Mouse (Mus musculus): ENCODE results near the gene Gabbr2. TPM values are rescaled to one million over a fixed set of nuclear protein-coding genes. Genes with fewer than 3 reads are reported as not detected.

Gabbr2 gene
- polyA plus RNA-seq, 1 experiment from 2014 or later: 0.12 TPM

- H3K27ac ChIP-seq: no peak overlapping the region
- H3K9me3 ChIP-seq: no peaks in the 10 kb centered on the region
- 60% methylated on average over 3 of the region's 3 CpGs for WGBS
- H3K27me3 ChIP-seq (replicated peaks): no peaks in the 10 kb centered on the region
- no peak for ATAC-seq (ENCODE audit: insufficient read depth, low FRiP score, low read depth)
- H3K36me3 ChIP-seq: no peaks in the 10 kb centered on the region
- no peak overlapping the region for H3K4me3 ChIP-seq (replicated peaks)
- no peak overlapping the region for H3K4me2 ChIP-seq
- H3K9ac ChIP-seq: no peak overlapping the region
- no peaks in the 10 kb centered on the region for H3K4me1 ChIP-seq
Observed at GRCm38 (mm10) chr4:46906036-46906691, 85.5 kb downstream of the Gabbr2 start.

DNA sequence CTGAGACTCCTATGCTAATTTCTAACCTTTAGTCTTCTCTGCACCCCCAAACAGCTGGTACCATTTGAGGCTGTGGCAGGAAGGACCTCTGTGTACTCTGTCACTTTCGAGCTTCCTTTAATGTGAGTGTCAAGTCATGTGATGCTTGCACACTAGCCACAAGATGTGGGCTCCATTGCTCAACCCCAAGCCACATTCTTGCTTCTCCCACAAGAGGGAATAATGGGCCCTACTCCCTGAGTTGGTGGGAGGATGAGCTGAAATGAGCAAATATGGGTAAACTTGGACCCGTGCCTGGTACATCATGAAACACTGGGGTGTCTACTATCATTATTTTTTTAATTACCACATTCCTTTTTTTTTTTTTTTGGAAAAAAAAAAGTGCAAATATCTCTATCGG lies 86.5 kb downstream of the Gabbr2 start:
- H3K9me3 ChIP-seq: no peaks in the 10 kb centered on the region
- no peaks in the 10 kb centered on the region for H3K27me3 ChIP-seq (replicated peaks)
- H3K4me2 ChIP-seq: no peak overlapping the region
- H3K36me3 ChIP-seq: no peaks in the 10 kb centered on the region
- no peak overlapping the region for H3K9ac ChIP-seq
- no peaks in the 10 kb centered on the region for H3K4me1 ChIP-seq
- no peak overlapping the region for H3K4me3 ChIP-seq (replicated peaks)
- WGBS: 59% methylated on average over 3 of the region's 3 CpGs
- ATAC-seq (ENCODE audit: insufficient read depth, low FRiP score, low read depth): no peak
- H3K27ac ChIP-seq: no peak overlapping the region

DNA sequence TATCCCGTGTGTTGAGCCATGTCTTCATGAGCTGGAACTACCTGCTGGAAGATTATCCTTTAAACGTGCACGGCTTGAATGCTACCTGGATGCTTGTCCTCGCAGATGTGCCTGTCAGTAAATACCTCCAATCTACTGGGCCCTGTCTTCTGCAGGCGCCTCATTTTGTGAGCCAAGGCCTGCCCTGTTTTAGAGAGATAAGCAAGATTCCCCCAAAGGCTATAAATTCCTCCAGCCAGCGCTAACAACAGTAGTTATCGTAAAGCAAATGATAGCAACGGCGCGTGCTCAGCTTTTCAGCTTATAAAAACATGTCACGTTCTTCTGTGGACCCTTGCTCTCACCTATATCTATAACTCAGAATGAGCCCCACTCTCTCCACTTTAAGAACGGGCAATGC lies 87.5 kb downstream of the Gabbr2 start:
- Histone ChIP-seq H3K36me3 (no peaks in the 10 kb centered on the region), H3K4me3 (replicated peaks) (no peak overlapping the region), H3K4me2 (no peak overlapping the region), H3K27me3 (replicated peaks) (no peaks in the 10 kb centered on the region), H3K4me1 (no peaks in the 10 kb centered on the region), H3K9ac (no peak overlapping the region), H3K27ac (no peak overlapping the region), H3K9me3 (no peaks in the 10 kb centered on the region)
- no peak for ATAC-seq (ENCODE audit: insufficient read depth, low FRiP score, low read depth)
- WGBS: 61% methylated on average over 12 of the region's 12 CpGs

DNA sequence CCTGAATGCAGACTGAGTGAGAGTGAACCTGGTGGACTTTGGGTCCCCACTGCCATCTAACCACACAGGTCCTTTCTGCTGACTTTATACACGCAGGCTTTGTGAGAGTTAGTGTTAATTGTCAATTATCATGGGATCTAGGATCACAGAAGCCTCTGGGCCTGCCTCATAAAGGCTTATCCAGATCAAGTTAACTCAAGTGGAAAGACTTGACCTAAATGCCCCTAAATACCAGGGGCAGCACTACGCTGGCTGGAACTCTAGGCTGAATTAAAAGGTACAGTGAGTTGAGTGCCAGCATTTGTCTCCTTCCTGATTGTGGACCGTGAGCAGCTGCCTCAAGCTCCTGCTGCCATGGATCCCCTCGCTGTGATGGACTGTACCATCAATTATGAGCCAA lies 93.1 kb downstream of the Gabbr2 start:
- Histone ChIP-seq H3K27me3 (replicated peaks) (no peaks in the 10 kb centered on the region), H3K27ac (no peak overlapping the region), H3K4me2 (no peak overlapping the region), H3K9ac (no peak overlapping the region), H3K9me3 (no peaks in the 10 kb centered on the region), H3K4me1 (no peaks in the 10 kb centered on the region), H3K36me3 (no peaks in the 10 kb centered on the region), H3K4me3 (replicated peaks) (no peak overlapping the region)
- no peak for ATAC-seq (ENCODE audit: insufficient read depth, low FRiP score, low read depth)
- WGBS: 84% methylated on average over 4 of the region's 4 CpGs

DNA sequence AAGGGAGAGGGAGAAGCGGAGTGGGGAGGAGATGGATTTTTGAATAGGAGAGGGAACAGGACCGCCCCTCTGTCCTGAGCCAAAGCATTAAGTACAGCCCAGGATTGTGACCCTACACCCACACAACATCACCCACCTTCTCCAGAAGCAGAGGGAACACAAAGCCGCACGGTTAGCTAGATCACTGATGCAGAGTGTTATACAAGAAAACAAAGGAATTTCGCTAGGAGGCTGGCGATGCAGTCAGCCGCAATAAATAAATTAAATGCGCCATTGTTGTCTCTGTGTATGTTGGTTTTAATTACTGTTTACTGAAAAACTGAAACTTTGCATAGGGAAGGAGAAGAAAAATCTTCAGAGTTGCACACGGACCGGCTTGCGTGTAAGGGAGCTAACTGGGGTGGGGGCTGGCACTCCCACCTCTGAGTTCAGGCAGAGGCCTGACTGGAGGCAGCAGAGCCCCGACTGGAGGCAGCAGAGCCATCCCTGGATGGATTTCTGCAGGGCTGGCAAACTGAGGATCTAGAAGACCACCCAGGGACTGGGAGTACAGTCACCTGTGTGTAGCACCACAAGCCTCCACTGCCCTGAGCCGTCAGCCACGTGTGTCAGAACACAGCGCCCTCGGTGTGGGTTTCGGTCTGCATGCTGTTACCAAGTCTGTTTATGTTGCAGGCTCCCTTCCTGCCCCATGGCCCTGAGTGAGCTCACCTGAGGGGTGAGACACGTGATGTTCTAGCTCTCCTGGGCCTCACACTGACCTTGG lies 93.9 kb downstream of the Gabbr2 start:
- no peaks in the 10 kb centered on the region for H3K36me3 ChIP-seq
- WGBS: 78% methylated on average over 18 of the region's 18 CpGs
- no peaks in the 10 kb centered on the region for H3K9me3 ChIP-seq
- no peak overlapping the region for H3K27ac ChIP-seq
- no peaks in the 10 kb centered on the region for H3K27me3 ChIP-seq (replicated peaks)
- no peak for ATAC-seq (ENCODE audit: insufficient read depth, low FRiP score, low read depth)
- H3K4me1 ChIP-seq: no peaks in the 10 kb centered on the region
- H3K4me2 ChIP-seq: no peak overlapping the region
- H3K9ac ChIP-seq: no peak overlapping the region
- no peak overlapping the region for H3K4me3 ChIP-seq (replicated peaks)

DNA sequence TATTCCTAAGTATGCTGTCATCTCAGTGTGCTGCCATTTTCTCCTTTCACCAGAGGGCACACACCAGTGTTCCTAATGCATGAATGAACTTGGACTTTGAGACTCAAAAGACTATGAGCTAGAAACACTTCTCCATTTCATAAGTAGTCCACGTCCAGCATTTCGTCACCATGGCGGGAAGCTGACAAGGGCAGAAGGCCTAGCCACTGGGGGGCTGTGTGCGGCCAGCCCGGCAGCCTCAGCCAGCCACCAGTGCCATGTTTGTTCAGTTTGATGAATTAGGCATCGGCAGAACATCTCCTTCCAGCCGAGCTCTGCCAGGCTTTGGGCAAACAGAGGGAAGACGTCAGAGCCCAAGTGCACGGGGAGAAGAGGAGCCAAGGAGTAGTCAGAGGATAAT lies 97.5 kb downstream of the Gabbr2 start:
- no peak for ATAC-seq (ENCODE audit: insufficient read depth, low FRiP score, low read depth)

DNA sequence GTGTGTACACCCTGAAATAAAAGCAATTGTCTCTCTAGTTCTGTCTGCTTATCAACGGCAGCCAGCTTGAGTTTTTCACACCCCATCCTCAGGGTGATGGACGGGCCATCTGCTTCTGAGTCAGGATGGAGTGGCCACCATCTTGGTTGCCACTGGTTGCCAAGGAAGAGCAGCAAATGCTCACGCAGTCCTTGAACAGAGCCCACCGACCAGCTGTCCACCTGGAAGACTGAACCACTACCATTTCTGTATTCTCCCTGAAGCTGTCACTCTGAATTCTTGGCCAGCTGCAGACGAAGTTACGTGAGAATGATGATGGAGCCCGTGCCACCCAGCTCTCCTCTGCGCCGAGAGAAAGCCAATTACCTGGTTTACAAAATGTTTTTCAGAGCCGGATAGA lies 102.5 kb downstream of the Gabbr2 start:
- 81% methylated on average over 10 of the region's 10 CpGs for WGBS

More for the DNA sequence above, 97.5 kb downstream of the Gabbr2 start:
- H3K9me3 ChIP-seq: no peaks in the 10 kb centered on the region
- H3K36me3 ChIP-seq: no peaks in the 10 kb centered on the region
- WGBS: 71% methylated on average over 9 of the region's 9 CpGs
- no peak overlapping the region for H3K4me2 ChIP-seq
- H3K4me3 ChIP-seq (replicated peaks): no peak overlapping the region
- no peak overlapping the region for H3K9ac ChIP-seq
- no peaks in the 10 kb centered on the region for H3K4me1 ChIP-seq
- no peaks in the 10 kb centered on the region for H3K27me3 ChIP-seq (replicated peaks)
- H3K27ac ChIP-seq: no peak overlapping the region

GRCm38 (mm10) chr4:46885627-46886383 lies 105.9 kb downstream of the Gabbr2 start:
- ATAC-seq (ENCODE audit: insufficient read depth, low FRiP score, low read depth): no peak
- Histone ChIP-seq H3K27ac (no peak overlapping the region), H3K36me3 (no peaks in the 10 kb centered on the region), H3K4me1 (0 out of 2 replicates have a peak, but pooled peaks cover 6% of the 10 kb centered on the region), H3K9me3 (no peaks in the 10 kb centered on the region), H3K9ac (no peak overlapping the region), H3K4me3 (replicated peaks) (no peak overlapping the region), H3K27me3 (replicated peaks) (no peaks in the 10 kb centered on the region), H3K4me2 (no peak overlapping the region)
- WGBS: 81% methylated on average over 20 of the region's 20 CpGs

More for the DNA sequence above, 102.5 kb downstream of the Gabbr2 start:
- Histone ChIP-seq H3K27ac (no peak overlapping the region), H3K27me3 (replicated peaks) (no peaks in the 10 kb centered on the region), H3K4me1 (no peaks in the 10 kb centered on the region), H3K4me2 (no peak overlapping the region), H3K36me3 (no peaks in the 10 kb centered on the region), H3K9ac (no peak overlapping the region), H3K4me3 (replicated peaks) (no peak overlapping the region), H3K9me3 (no peaks in the 10 kb centered on the region)
- ATAC-seq (ENCODE audit: insufficient read depth, low FRiP score, low read depth): no peak

GRCm38 (mm10) chr4:46884132-46884531 lies 107.5 kb downstream of the Gabbr2 start:
- peak; percentile 39; the same call in 1 of the 2 replicates for ATAC-seq (ENCODE audit: insufficient read depth, low FRiP score, low read depth)
- no peak overlapping the region for H3K4me2 ChIP-seq
- no peak overlapping the region for H3K27ac ChIP-seq
- H3K9ac ChIP-seq: no peak overlapping the region
- H3K9me3 ChIP-seq: no peaks in the 10 kb centered on the region
- H3K36me3 ChIP-seq: no peaks in the 10 kb centered on the region
- H3K4me1 ChIP-seq: 0 out of 2 replicates have a peak, but pooled peaks cover 6% of the 10 kb centered on the region
- 49% methylated on average over 7 of the region's 7 CpGs for WGBS
- no peaks in the 10 kb centered on the region for H3K27me3 ChIP-seq (replicated peaks)
- no peak overlapping the region for H3K4me3 ChIP-seq (replicated peaks)

DNA sequence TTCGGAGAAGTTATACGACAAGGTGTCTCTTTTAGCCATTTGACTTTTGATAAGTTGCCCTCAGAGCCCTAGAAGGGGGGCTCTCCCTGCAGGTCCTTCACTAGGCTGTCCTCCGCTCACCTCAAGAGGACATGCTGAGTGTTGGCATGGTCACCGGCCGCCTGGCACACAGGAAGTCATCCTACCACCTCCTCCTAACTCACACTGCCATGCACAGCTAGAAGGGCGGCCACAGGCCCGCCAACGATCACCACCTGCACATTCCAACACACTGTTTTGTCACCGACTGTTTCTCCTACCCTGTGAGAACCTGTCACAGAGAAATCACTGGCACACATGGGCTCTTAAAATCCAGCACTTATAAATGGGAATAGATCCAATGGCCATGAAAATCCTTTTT lies 108.1 kb downstream of the Gabbr2 start:
- no peak overlapping the region for H3K27ac ChIP-seq
- ATAC-seq (ENCODE audit: insufficient read depth, low FRiP score, low read depth): no peak
- H3K9me3 ChIP-seq: no peaks in the 10 kb centered on the region
- no peak overlapping the region for H3K9ac ChIP-seq
- H3K27me3 ChIP-seq (replicated peaks): no peaks in the 10 kb centered on the region
- no peak overlapping the region for H3K4me3 ChIP-seq (replicated peaks)
- H3K4me2 ChIP-seq: no peak overlapping the region
- 77% methylated on average over 9 of the region's 9 CpGs for WGBS
- no peaks in the 10 kb centered on the region for H3K36me3 ChIP-seq
- 0 out of 2 replicates have a peak, but pooled peaks cover 6% of the 10 kb centered on the region for H3K4me1 ChIP-seq

DNA sequence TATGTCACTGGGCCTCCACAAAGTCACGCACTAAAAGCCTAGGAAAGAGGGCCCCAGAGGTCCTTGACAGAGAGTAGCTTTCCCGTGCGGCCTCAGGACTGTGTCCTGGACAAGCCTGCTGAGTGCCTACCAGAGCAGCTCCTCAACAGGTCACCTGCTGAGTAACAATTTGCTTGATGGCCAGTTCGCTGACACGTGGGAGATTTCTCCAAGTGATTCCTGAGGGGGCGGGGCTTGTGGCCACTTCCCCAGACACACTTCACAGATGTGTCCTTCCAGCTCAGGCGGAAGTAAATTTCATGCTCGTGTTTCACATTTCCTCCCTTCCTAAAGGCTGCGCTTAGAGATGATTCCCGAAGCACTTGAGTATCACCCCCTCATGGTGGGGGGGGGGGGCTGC lies 108.6 kb downstream of the Gabbr2 start:
- Histone ChIP-seq H3K9ac (no peak overlapping the region), H3K4me1 (0 out of 2 replicates have a peak, but pooled peaks cover 6% of the 10 kb centered on the region)
- ATAC-seq (ENCODE audit: insufficient read depth, low FRiP score, low read depth): no peak

GRCm38 (mm10) chr4:46881271-46881670 lies 110.4 kb downstream of the Gabbr2 start:
- 0 out of 2 replicates have a peak, but pooled peaks cover 6% of the 10 kb centered on the region for H3K4me1 ChIP-seq
- H3K4me3 ChIP-seq (replicated peaks): no peak overlapping the region
- no peak overlapping the region for H3K4me2 ChIP-seq
- no peaks in the 10 kb centered on the region for H3K27me3 ChIP-seq (replicated peaks)
- no peak overlapping the region for H3K27ac ChIP-seq
- no peaks in the 10 kb centered on the region for H3K36me3 ChIP-seq
- no peak for ATAC-seq (ENCODE audit: insufficient read depth, low FRiP score, low read depth)
- no peaks in the 10 kb centered on the region for H3K9me3 ChIP-seq
- H3K9ac ChIP-seq: no peak overlapping the region
- 45% methylated on average over 4 of the region's 4 CpGs for WGBS

More for the DNA sequence above, 108.6 kb downstream of the Gabbr2 start:
- no peaks in the 10 kb centered on the region for H3K27me3 ChIP-seq (replicated peaks)
- 42% methylated on average over 10 of the region's 10 CpGs for WGBS
- H3K4me2 ChIP-seq: no peak overlapping the region
- H3K9me3 ChIP-seq: no peaks in the 10 kb centered on the region
- H3K36me3 ChIP-seq: no peaks in the 10 kb centered on the region
- no peak overlapping the region for H3K4me3 ChIP-seq (replicated peaks)
- no peak overlapping the region for H3K27ac ChIP-seq
